Mouse (Mus musculus): ENCODE measurements around the gene Fgfr2.

DNA sequence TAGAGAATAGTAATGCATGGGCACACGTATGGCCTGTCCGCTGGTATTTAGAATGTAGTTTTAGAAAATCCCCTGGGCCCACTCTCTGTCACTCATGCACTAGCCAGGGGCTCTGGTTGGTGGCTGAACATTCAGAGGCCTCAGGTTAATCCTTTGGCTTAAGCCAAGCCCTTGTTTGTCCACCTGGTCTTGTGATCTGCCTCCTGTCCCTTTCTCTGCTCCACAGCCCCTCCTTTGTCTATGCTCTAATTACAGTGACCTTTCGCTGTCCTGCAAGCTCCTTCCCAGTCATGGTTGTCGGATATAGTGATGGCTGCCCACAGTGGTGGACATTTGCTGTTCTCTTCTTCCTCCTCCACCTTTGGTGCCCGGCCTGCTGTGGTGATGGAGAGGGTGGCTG, 2460.9 kb downstream of the Fgfr2 start:
- TF ChIP-seq CTCF (IDR thresholded peaks at IDR 0.05; ENCODE audit: borderline replicate concordance, insufficient read depth, low read length) = no peak
- TF ChIP-seq POLR2A (IDR thresholded peaks at IDR 0.05; ENCODE audit: low read depth, low read length) = no peak
